Mouse (Mus musculus): ENCODE results near the gene Calml4. TPM values are rescaled to one million over a fixed set of nuclear protein-coding genes. Genes with fewer than 3 reads are reported as not detected.
"Not testable (repeated sequence)": the region's sequence is repeated elsewhere in the genome, so short reads cannot be mapped to it uniquely, and the experiment has no call there.

The Calml4 gene
- polyA plus RNA-seq, 1 experiment from 2014 or later: 32.8 TPM

DNA sequence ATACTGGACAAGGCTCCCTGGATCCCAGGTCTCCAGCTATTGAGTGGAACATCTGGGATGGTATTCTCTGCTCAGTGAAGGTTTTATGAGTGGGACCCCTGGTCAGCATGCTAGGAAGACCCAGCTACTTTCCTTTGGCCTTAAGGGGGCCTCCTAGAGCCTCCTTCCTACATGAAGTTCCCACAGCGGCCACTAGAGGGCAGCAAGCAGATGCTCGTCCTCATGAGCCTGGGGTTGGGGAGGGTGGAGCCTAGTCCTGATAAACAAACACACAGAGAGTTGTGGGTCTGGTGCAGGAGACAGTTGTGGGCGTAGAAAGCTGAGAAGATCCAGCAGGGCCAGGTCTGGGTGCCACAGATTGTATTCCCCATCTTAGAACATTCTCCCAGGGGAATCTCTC is 10.2 kb upstream of the Calml4 start:
- no peak overlapping the region for H3K4me3 ChIP-seq (replicated peaks; ENCODE audit: low read length)
- ATAC-seq (ENCODE audit: low FRiP score): peak; percentile 68; the same call in 1 of the 2 replicates
- H3K9ac ChIP-seq: no peak overlapping the region
- no peaks in the 10 kb centered on the region for H3K9me3 ChIP-seq (ENCODE audit: control insufficient read depth, low read length)
- peak; percentile 84 for DNase-seq (ENCODE audit: low spot score)
- no peaks in the 10 kb centered on the region for H3K36me3 ChIP-seq (replicated peaks; ENCODE audit: control insufficient read depth, insufficient read depth)
- 4% methylated on average over 3 of the region's 3 CpGs for WGBS
- no peak overlapping the region for H3K4me2 ChIP-seq (replicated peaks)
- H3K4me1 ChIP-seq (replicated peaks; ENCODE audit: control insufficient read depth, insufficient read depth, low read length): no peaks in the 10 kb centered on the region
- no peaks in the 10 kb centered on the region for H3K27me3 ChIP-seq (ENCODE audit: control insufficient read depth, insufficient read depth, low read length)
- no peak overlapping the region for H3K27ac ChIP-seq

DNA sequence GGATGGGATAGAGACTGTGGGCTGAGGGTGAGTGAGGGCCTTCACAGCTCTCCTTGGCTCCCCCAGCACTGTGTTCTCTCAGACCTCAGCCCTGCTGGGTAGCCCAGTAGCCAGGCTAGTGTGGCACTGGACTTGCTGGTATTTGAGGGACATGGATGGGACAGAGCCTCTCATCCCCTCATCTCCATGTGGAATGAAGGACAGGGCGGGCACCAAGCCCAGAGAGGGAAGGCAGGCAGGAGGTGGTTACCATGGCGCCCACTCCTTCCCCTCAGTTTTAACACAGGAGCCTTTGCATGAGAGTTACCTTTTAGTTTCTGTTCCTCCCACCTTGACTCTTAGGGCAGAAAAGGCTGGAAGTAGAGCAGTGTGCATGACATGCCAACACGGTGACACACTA is 9.2 kb upstream of the Calml4 start:
- DNase-seq (ENCODE audit: low spot score): no peak
- Histone ChIP-seq H3K9ac (no peak overlapping the region), H3K9me3 (ENCODE audit: control insufficient read depth, low read length) (no peaks in the 10 kb centered on the region), H3K27me3 (ENCODE audit: control insufficient read depth, insufficient read depth, low read length) (no peaks in the 10 kb centered on the region), H3K27ac (no peak overlapping the region), H3K4me3 (replicated peaks; ENCODE audit: low read length) (no peak overlapping the region), H3K36me3 (replicated peaks; ENCODE audit: control insufficient read depth, insufficient read depth) (no peaks in the 10 kb centered on the region), H3K4me1 (replicated peaks; ENCODE audit: control insufficient read depth, insufficient read depth, low read length) (no peaks in the 10 kb centered on the region), H3K4me2 (replicated peaks) (no peak overlapping the region)
- ATAC-seq (ENCODE audit: low FRiP score): no peak
- WGBS: 78% methylated on average over 3 of the region's 3 CpGs

DNA sequence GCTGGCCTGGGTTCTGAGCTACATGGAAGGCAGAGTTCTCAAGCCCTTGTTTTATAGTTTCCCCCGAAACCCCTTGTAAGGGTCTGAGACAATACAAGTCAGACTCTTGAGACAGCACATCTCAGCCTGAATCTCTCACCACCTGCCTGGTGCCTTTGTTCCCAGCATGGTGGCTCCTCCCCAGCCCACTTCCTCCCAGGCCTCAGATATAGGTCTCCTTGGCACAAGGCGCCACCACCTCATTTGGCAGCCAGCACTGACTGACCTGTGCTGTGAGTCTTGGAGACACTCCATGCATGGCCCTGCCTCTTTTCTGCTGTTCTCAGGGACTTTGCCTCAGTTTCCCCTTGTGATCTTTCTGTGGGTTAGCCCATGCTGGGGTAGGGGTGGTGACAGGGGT is 6.3 kb upstream of the Calml4 start:
- H3K27ac ChIP-seq: no peak overlapping the region
- H3K27me3 ChIP-seq (ENCODE audit: control insufficient read depth, insufficient read depth, low read length): no peaks in the 10 kb centered on the region
- H3K9me3 ChIP-seq (ENCODE audit: control insufficient read depth, low read length): no peaks in the 10 kb centered on the region
- no peak overlapping the region for H3K4me2 ChIP-seq (replicated peaks)
- H3K4me3 ChIP-seq (replicated peaks; ENCODE audit: low read length): no peak overlapping the region
- ATAC-seq (ENCODE audit: low FRiP score) (no peak), DNase-seq (ENCODE audit: low spot score) (no peak)
- no peak overlapping the region for H3K9ac ChIP-seq
- no peaks in the 10 kb centered on the region for H3K4me1 ChIP-seq (replicated peaks; ENCODE audit: control insufficient read depth, insufficient read depth, low read length)
- 55% methylated on average over 2 of the region's 2 CpGs for WGBS
- no peaks in the 10 kb centered on the region for H3K36me3 ChIP-seq (replicated peaks; ENCODE audit: control insufficient read depth, insufficient read depth)

DNA sequence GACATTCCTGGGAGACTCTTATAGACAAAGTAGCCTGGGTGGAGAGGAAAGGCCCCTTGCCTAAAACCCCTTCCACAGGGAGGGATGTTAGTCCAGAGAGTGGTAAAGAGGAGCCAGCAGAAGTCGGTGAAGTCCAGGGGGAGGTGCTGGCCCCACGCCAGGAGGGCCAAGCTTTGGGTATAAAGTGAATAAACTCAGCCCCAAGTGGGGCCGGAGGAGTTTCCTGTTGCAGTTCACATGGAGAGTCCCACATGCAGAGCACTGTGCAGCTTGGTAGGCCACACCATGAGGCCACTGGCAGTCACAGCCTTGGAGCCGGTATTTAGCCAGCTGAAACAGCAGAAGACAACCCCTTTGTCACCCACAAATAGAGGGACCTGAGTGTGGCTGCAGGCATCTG is 3.4 kb upstream of the Calml4 start:
- no peak overlapping the region for H3K27ac ChIP-seq
- no peak overlapping the region for H3K9ac ChIP-seq
- H3K9me3 ChIP-seq (ENCODE audit: control insufficient read depth, low read length): no peaks in the 10 kb centered on the region
- H3K4me1 ChIP-seq (replicated peaks; ENCODE audit: control insufficient read depth, insufficient read depth, low read length): peaks cover 9% of the 10 kb centered on the region; the same call in 1 of the 2 replicates
- 56% methylated on average over 4 of the region's 4 CpGs for WGBS
- no peaks in the 10 kb centered on the region for H3K27me3 ChIP-seq (ENCODE audit: control insufficient read depth, insufficient read depth, low read length)
- no peak overlapping the region for H3K4me3 ChIP-seq (replicated peaks; ENCODE audit: low read length)
- H3K4me2 ChIP-seq (replicated peaks): no peak overlapping the region
- DNase-seq (ENCODE audit: low spot score): no peak
- ATAC-seq (ENCODE audit: low FRiP score): no peak
- H3K36me3 ChIP-seq (replicated peaks; ENCODE audit: control insufficient read depth, insufficient read depth): no peaks in the 10 kb centered on the region

DNA sequence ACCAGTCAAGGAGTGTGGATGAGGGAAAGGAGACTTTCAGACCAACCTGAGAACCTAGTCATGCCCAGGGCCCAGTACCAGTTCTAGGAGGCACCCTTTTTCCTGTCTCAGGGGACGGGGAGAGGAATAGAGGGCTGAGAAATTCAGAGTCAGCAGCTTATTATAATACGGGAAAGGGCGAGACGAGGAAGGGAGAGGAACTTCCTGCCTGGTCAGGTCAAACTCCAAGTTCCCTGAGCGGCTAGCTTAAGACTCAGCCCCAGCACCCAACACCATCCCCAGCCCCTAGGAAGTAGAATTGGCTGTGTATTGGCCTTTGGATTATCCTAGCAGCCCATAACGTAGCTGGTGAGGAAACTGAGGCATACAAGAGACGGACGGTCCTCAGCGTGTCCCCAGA is 664 bp upstream of the Calml4 start:
- Histone ChIP-seq H3K36me3 (replicated peaks; ENCODE audit: control insufficient read depth, insufficient read depth) (no peaks in the 10 kb centered on the region), H3K4me3 (replicated peaks; ENCODE audit: low read length) (no peak overlapping the region), H3K9me3 (ENCODE audit: control insufficient read depth, low read length) (no peaks in the 10 kb centered on the region), H3K27me3 (ENCODE audit: control insufficient read depth, insufficient read depth, low read length) (no peaks in the 10 kb centered on the region), H3K4me1 (replicated peaks; ENCODE audit: control insufficient read depth, insufficient read depth, low read length) (peaks cover 9% of the 10 kb centered on the region; the same call in 1 of the 2 replicates), H3K4me2 (replicated peaks) (no peak overlapping the region), H3K27ac (no peak overlapping the region), H3K9ac (no peak overlapping the region)
- ATAC-seq (ENCODE audit: low FRiP score) (no peak), DNase-seq (ENCODE audit: low spot score) (no peak)
- WGBS: 80% methylated on average over 9 of the region's 9 CpGs

DNA sequence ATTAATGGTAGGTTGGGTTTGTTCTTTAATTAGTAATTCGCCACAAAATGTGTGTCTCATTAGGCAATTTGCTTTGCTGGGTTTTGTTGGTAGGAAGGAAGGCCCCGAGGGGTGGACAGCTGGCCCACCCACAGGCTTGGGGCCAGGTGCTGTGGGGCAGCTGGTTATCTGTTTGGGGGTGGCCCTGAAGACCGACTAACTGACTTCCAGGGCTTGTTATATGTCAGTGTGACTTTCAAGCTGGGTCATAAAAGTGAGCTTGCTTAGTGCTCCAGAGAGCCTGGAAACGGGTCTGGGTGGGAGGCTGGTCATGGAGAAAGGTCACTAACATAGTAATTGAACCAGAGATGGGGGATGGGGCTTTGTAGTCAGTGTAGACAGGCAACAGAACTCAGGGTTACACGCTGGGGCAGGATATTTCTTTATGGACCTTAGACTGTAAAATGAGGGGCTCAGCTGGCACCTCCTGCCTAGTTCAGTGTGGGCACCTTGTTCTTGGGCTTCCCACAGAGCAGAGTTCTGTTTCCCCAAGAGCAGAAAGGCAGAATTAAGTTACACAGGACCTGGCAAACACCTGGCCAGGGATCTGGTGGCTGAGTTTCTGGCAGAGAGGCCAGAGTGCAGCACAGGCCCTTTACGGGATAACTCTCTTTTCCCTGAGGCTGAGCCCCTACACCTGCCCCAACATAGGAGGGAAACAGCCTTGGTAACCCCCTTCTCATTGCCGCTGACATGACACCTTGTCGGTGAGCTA is 563 bp downstream of the Calml4 start:
- H3K9me3 ChIP-seq (ENCODE audit: control insufficient read depth, low read length): no peaks in the 10 kb centered on the region
- DNase-seq (ENCODE audit: low spot score) (no peak), ATAC-seq (ENCODE audit: low FRiP score) (no peak)
- H3K4me2 ChIP-seq (replicated peaks): peak overlapping the region; percentile 15; the same call in 1 of the 2 replicates
- no peak overlapping the region for H3K4me3 ChIP-seq (replicated peaks; ENCODE audit: low read length)
- H3K9ac ChIP-seq: no peak overlapping the region
- H3K36me3 ChIP-seq (replicated peaks; ENCODE audit: control insufficient read depth, insufficient read depth): no peaks in the 10 kb centered on the region
- 52% methylated on average over 8 of the region's 8 CpGs for WGBS
- H3K27ac ChIP-seq: no peak overlapping the region; the same call in 1 of the 2 replicates
- no peaks in the 10 kb centered on the region for H3K27me3 ChIP-seq (ENCODE audit: control insufficient read depth, insufficient read depth, low read length)
- peaks cover 9% of the 10 kb centered on the region; the same call in 1 of the 2 replicates for H3K4me1 ChIP-seq (replicated peaks; ENCODE audit: control insufficient read depth, insufficient read depth, low read length)

DNA sequence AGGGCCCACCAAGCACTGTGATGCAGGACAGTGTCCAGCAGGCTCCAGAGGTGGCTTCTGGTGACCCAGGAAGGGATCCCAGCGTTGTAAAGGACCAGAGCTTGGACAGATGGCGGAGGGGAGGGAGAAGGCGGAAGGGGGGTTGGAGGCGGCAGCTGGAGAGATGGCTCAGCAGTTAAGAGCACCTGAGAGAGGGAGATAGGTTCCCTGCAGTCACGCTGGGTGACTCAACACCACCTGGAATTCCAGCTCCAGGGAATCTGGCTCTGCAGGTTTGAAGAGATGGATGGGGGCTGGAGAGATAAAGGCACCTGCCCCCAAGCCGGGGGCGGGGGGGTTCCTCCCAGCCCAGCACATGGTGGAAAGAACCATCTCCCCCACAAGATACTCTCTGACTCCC is 2.2 kb downstream of the Calml4 start:
- not testable (repeated sequence) for H3K4me1 ChIP-seq (replicated peaks; ENCODE audit: control insufficient read depth, insufficient read depth, low read length); H3K27me3 ChIP-seq (ENCODE audit: control insufficient read depth, insufficient read depth, low read length); H3K36me3 ChIP-seq (replicated peaks; ENCODE audit: control insufficient read depth, insufficient read depth); H3K9ac ChIP-seq; DNase-seq (ENCODE audit: low spot score); H3K9me3 ChIP-seq (ENCODE audit: control insufficient read depth, low read length); H3K4me2 ChIP-seq (replicated peaks); ATAC-seq (ENCODE audit: low FRiP score); H3K4me3 ChIP-seq (replicated peaks; ENCODE audit: low read length); H3K27ac ChIP-seq
- WGBS: 63% methylated on average over 6 of the region's 7 CpGs

DNA sequence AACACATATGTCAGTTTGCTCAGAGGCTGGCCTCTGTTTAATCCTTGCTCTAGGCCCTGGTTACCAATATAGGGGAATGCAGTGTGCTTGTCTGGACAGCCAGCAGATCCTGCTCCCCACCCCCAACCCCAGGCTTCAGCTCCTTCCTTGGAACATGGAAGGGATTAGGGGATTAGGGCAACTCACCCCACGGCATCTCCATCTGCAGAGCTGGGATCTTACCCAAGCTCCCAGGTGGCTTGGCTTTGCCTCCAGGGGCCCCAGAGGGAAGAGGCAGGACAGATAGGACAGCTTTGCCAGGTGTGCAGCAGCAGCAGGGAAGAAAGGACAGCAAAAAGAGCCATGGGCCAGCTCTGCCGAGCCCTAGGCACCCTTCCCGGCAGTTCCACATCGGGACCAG is 3.0 kb downstream of the Calml4 start:
- ATAC-seq (ENCODE audit: low FRiP score) (no peak), DNase-seq (ENCODE audit: low spot score) (no peak)
- H3K9ac ChIP-seq: no peak overlapping the region
- H3K27ac ChIP-seq: no peak overlapping the region
- peaks cover 9% of the 10 kb centered on the region; the same call in 1 of the 2 replicates for H3K4me1 ChIP-seq (replicated peaks; ENCODE audit: control insufficient read depth, insufficient read depth, low read length)
- no peak overlapping the region for H3K4me3 ChIP-seq (replicated peaks; ENCODE audit: low read length)
- no peaks in the 10 kb centered on the region for H3K27me3 ChIP-seq (ENCODE audit: control insufficient read depth, insufficient read depth, low read length)
- H3K4me2 ChIP-seq (replicated peaks): no peak overlapping the region
- no peaks in the 10 kb centered on the region for H3K9me3 ChIP-seq (ENCODE audit: control insufficient read depth, low read length)
- WGBS: 77% methylated on average over 4 of the region's 4 CpGs
- H3K36me3 ChIP-seq (replicated peaks; ENCODE audit: control insufficient read depth, insufficient read depth): no peaks in the 10 kb centered on the region

DNA sequence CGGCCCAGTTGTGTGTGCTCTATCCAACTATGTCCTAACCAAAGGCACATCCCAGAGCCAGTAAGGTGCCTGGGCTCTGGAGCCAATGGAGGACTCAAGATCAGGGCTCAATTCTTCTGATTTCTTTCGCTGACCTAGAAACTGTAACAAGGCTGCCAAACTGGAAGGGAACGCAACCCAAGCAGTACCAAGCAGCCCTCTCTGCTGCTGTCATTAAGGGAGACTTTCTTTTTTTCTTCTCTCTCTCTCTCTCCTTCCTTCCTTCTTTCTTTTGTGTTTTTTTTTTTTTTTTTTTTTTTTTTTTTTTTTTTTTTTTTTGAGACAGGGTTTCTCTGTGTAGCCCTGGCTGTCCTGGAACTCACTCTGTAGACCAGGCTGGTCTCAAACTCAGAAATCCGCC is 11.4 kb downstream of the Calml4 start:
- WGBS: 95% methylated on average over 4 of the region's 4 CpGs
- not testable (repeated sequence) for H3K4me3 ChIP-seq (replicated peaks; ENCODE audit: low read length); H3K4me1 ChIP-seq (replicated peaks; ENCODE audit: control insufficient read depth, insufficient read depth, low read length); H3K36me3 ChIP-seq (replicated peaks; ENCODE audit: control insufficient read depth, insufficient read depth); H3K9me3 ChIP-seq (ENCODE audit: control insufficient read depth, low read length); H3K9ac ChIP-seq; H3K4me2 ChIP-seq (replicated peaks); ATAC-seq (ENCODE audit: low FRiP score); H3K27ac ChIP-seq; H3K27me3 ChIP-seq (ENCODE audit: control insufficient read depth, insufficient read depth, low read length); DNase-seq (ENCODE audit: low spot score)

DNA sequence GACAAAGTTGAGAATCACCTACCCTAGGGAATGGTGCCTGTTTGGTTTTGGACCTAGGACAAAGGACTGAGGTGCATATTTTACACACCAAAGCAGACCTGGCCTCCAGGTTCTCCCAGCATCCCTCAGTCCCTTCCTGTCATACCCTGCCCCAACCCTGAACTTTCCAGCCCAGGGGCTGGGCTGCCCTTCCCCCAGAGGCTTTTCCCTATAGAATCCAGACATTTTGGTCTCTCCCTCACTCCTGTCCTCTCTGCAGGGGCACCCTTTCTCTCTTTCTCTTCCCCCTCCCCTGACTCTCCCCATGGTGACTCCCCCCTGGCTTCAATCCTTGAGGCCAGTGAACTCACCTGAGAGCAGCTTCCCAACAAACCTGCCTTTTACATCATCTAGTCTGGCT is 12.8 kb downstream of the Calml4 start:
- H3K4me2 ChIP-seq (replicated peaks): no peak overlapping the region
- no peak overlapping the region for H3K9ac ChIP-seq
- DNase-seq (ENCODE audit: low spot score) (no peak), ATAC-seq (ENCODE audit: low FRiP score) (no peak)
- no peaks in the 10 kb centered on the region for H3K4me1 ChIP-seq (replicated peaks; ENCODE audit: control insufficient read depth, insufficient read depth, low read length)
- H3K36me3 ChIP-seq (replicated peaks; ENCODE audit: control insufficient read depth, insufficient read depth): no peaks in the 10 kb centered on the region
- no peak overlapping the region for H3K4me3 ChIP-seq (replicated peaks; ENCODE audit: low read length)
- H3K27ac ChIP-seq: no peak overlapping the region
- H3K9me3 ChIP-seq (ENCODE audit: control insufficient read depth, low read length): no peaks in the 10 kb centered on the region
- no peaks in the 10 kb centered on the region for H3K27me3 ChIP-seq (ENCODE audit: control insufficient read depth, insufficient read depth, low read length)
